Mouse (Mus musculus) right cerebral cortex, postnatal 10 days (tissue): ENCODE results near the gene Syndig1.

ENCODE experiments used
- DNase-seq, 2 experiments: peaks; one replicate each; pipeline ENCODE4 v3.0.0; 2021; ENCODE audit warnings: low spot score in 2 of 2

The Syndig1 gene

DNA sequence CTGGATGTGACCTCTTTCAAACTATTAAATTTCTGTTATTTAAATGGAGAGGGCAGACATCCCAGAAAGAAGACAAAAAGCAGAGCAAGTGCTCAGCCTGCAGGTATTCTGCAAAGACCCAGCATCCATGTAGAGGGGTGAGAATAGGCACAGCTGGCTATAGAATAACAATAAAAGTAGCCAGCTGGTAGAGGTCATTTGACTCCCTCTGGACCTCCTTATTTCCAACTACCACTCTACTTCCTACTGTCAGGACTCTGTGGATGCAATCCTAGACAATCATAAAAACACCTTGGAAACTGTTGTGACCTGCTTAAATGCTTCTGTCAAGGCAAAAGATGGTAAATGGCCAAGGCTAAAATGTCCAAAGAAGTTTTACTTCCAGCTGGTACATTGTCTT lies 153.5 kb downstream of the Syndig1 start:
- no peak for DNase-seq

- no peak for DNase-seq
These were observed 154.1 kb downstream of the Syndig1 start for GRCm38 (mm10) chr2:149983107-149983506.

DNA sequence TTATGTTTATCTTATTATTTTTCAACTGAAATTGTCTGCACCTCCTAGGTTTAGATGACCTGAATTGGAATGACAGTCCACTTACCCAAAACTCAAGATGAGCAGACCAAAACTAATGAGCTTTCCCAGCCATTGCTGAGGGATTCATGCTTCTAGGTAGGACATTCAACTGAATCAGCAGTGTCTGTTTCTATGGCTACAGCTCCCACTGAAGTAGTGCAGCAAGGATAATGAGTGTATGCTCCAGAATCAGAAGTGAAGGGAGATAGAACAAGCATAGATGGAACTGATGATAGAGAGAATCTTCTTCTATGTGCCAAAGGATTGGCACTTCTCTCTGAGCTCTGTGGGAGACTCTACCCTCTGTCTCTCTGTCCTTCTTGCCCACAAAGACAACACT lies 158.6 kb downstream of the Syndig1 start:
- DNase-seq = no peak

GRCm38 (mm10) chr2:149991506-149991905 lies 162.5 kb downstream of the Syndig1 start:
- no peak for DNase-seq

GRCm38 (mm10) chr2:149992921-149993320 lies 163.9 kb downstream of the Syndig1 start:
- DNase-seq = no peak

DNA sequence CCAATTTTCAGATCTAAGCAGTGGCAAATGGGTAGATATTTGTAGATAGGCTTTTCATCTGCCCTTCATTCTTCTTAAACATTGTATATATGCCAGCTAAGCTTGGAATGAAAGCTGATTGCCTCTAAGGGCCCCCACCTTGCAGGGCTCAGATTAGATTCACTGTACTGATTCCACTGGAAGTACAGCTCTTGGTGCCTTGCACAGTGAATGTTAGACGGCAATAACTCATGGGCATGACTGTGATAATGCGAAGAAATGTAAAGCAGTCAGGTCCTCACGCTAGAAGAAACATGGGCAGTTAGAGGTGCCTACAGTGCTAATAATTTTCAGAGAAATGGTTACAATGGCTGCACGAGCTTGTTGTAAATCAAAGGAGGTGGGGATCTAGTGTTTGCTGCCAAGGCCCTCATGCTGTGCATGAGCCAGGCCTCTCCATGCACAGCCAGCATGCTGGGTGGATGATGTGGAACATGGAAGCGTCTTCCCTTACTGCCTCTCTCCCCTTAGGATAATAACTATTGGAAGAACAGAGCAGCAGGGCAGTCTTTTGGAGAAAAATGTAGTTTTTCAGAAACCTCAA lies 167.5 kb downstream of the Syndig1 start:
- DNase-seq = no peak

- DNase-seq = no peak
These were observed 168.6 kb downstream of the Syndig1 start for GRCm38 (mm10) chr2:149997657-149998056.

DNA sequence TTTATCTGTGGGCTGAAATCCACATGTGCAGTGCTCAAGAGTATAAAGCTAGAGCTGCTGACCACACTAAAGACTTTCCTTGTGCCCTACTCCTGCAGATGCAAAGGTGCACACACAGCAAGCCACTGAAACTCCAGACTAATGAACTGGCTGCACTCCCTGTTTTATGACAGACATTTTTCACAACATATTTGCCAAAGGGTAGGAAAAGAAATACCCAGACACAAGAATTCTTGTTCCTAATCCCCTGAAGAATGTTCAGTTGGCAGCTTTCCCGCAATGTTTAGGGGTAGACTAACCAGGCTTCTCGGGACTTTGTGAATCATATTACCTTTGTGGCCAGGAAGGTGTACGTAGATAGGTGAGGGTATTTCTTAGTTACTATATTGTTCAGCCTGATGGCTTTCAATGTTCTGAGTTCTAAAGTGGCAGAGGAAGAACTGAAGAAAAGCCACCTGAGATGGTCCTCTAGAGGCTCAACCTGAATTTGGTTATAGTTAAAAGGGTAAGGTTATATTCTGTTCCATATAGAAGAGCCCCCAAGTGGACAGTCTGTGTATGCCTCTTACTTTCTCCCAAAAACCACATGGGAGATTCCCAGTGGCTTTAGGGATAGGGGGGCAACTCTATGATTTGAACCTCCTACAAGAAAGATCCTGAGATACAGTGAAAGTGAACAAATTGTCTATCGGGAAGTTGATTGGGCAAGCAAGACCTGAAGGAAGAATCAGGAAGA lies 169.5 kb downstream of the Syndig1 start:
- DNase-seq = no peak

DNA sequence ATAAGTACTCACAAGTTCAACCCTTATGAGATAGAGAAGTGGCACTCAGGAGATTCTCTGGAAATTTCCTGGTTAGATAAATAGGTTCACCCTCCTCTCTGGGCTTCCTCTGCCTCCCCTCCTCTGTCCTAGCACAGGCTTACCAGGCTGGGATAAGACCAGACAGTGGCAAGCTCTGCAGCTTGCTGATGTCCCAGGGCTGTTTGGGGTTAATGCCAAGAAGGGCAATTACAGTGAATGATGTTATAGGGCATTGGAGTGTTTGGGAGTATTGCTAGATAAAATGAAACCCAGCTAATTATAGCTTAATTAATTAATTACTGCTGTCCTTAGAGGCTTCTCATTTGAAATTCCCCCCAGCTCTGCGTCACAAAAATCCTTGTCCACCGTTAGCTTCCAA lies 171.6 kb downstream of the Syndig1 start:
- no peak for DNase-seq

GRCm38 (mm10) chr2:150003499-150003898 lies 174.5 kb downstream of the Syndig1 start:
- DNase-seq = no peak

DNA sequence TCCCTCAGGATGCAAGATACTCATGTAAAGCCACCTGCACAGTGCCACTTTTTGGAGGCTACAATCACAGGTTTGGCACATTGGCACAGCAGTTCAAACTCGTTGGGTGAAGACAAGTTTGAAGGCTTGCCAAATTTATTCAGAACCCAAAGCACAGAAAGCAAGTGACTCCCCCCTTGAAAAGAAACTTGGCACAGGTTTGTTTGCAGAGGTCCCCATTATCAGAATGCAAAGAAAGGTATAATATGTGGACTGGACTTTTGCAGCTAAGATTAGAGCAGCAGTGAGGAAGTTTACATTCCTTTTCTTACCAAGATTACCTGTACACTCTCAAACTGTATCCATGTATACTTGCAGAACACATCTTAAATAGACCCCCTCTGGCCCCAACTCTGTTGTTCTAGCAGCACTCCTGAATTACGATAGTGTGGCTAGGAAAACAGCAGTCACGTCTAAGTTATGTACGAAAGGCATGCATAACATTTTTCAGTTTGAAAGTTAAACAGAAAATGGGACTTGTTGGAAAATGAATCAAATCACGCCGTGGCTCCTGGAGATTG lies 183.9 kb downstream of the Syndig1 start:
- no peak for DNase-seq

GRCm38 (mm10) chr2:150013785-150014184 lies 184.8 kb downstream of the Syndig1 start:
- no peak for DNase-seq

GRCm38 (mm10) chr2:150016303-150016702 lies 187.3 kb downstream of the Syndig1 start:
- peak in 1 of 2 experiments; percentile 36 for DNase-seq

- no peak for DNase-seq
These were observed 191.7 kb downstream of the Syndig1 start for GRCm38 (mm10) chr2:150020706-150021105.

- DNase-seq = peak; percentile 42 to 54
These were observed 194.9 kb downstream of the Syndig1 start for GRCm38 (mm10) chr2:150023873-150024339.

DNA sequence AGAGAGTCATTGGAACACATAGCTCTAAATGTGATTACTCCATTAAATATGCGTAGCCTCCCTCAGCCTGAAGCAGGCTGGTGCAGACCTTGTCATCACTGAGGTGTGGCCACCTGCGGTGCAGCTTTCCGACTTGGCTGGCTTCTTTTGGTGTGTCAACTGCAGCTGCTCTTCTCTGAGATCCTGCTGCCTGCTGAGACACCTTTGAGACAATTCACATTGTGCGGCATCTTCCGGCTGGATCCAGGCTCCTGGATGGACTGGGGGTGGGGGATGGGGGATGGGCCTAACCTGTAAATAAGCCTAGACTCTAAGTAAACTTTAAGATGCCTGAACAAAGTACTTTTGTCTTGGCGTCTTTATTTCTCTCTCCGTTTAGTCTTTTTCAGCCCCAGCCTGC lies 214.5 kb downstream of the Syndig1 start:
- no peak for DNase-seq
